Mouse (Mus musculus) frontal cortex, postnatal 25 days (tissue): Measurements from ENCODE around the gene Tas2r135.

Source experiments
- DNase-seq, 2 experiments: peaks; one replicate each; pipeline ENCODE4 v3.0.0; 2022; ENCODE audit warnings: low spot score in 2 of 2

Tas2r135 gene

DNA sequence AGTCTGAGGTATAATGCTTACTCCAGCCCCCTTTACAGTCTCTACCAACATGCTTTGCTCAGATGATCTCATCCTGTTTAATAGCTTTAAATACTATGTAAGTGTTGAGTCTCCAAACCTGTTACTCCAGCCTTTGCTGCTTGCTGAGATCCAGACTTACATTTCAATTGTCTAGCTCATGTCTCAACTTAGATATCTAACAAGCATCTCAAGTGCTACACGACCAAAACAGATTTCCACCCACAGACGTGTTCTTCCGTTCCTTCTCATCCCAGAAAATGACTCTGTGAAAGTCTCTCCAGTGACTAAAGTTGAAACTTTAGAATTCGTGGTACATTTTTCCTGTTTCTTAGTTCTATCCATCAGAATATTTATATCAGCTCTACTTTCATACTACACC is 21.1 kb downstream of the Tas2r135 start:
- DNase-seq: no peak

GRCm38 (mm10) chr6:42433554-42433953 is 28.3 kb downstream of the Tas2r135 start:
- no peak for DNase-seq

GRCm38 (mm10) chr6:42434446-42434845 is 29.2 kb downstream of the Tas2r135 start, which contains the start of gene Tas2r126:
TSS of gene Tas2r126 (plus strand) at chr6:42434535.
- DNase-seq: no peak

DNA sequence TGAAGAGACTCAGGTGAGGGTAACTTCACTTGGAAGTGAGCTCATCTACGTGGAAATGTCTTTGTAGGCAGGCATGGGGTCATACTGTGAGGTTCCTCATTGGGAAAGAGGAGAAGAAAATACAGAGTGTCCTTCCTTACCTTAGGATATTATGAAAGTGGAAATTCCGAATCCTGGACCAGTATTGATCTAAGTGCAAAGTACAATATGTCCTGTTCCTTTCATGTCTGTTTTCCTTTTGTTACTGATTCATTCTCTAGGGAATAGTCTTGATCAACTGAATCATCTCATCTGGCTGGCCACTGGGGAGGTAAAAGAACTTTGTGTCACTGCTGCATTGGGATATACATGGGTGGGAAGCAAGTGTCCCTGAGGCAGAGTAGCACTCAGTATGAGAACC is 30.3 kb downstream of the Tas2r135 start:
- no peak for DNase-seq

GRCm38 (mm10) chr6:42441395-42441794 is 36.2 kb downstream of the Tas2r135 start:
- DNase-seq: no peak

DNA sequence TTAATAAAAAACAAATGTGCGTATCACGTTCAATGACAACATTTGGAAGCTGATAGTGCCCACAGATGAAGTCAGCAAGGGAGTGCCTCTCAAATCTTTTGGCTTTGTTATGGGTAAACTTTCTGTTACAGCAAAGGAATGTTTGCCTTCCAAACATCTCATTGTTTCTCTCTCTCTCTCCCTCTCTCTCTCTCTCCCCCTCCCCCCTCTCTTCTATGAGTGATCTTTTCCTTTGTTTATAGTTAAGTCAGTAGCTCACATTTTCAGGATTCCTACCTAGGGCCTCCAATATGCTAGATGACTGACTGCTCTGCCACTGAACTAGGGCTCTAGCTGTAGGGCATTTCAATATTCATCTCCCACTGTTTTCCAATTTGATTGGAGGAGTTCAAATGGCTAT is 39.3 kb downstream of the Tas2r135 start:
- no peak for DNase-seq

- DNase-seq: no peak
These were observed 42.1 kb downstream of the Tas2r135 start for GRCm38 (mm10) chr6:42447381-42447780.
